Mouse (Mus musculus) MEL (cell line): ENCODE measurements at regions not wholly inside any gene's neighbourhood (a gene's known extent, or its start where the extent isn't known, plus 50 kb on each side); places are given as distances from the start of the nearest gene placed in this dataset.

ENCODE experiments used
- EP300 ChIP-seq, 2 experiments: IDR thresholded peaks; 2 replicates each; pipeline ENCODE4 v1.6.1; 2011; ENCODE audit warnings: improper control_type of control experiment in 2 of 2, low read length in 2 of 2, low read depth in 1 of 2, mild to moderate bottlenecking in 1 of 2
- GATA1 ChIP-seq: IDR thresholded peaks from 2 replicates; pipeline ENCODE4 v1.6.1; 2011; ENCODE audit warnings: low read depth, low read length, improper control_type of control experiment
- HCFC1 ChIP-seq: IDR thresholded peaks from 2 replicates; pipeline ENCODE4 v1.6.1; 2012; ENCODE audit warnings: low read depth, mild to moderate bottlenecking, inconsistent platforms, low read length, improper control_type of control experiment, moderate library complexity
- MAX ChIP-seq: IDR thresholded peaks from 2 replicates; pipeline ENCODE4 v1.6.1; 2011; ENCODE audit warnings: low read length, improper control_type of control experiment
- POLR2A ChIP-seq, 2 experiments: IDR thresholded peaks; 2 replicates each; pipeline ENCODE4 v1.6.1; 2011 to 2012; ENCODE audit warnings: low read length in 2 of 2, mild to moderate bottlenecking in 2 of 2, control low read depth in 1 of 2, improper control_type of control experiment in 1 of 2, low read depth in 1 of 2, moderate library complexity in 1 of 2; ENCODE audit not compliant: control insufficient read depth in 1 of 2, insufficient read depth in 1 of 2, poor library complexity in 1 of 2
- TAL1 ChIP-seq: IDR thresholded peaks from 2 replicates; pipeline ENCODE4 v1.6.1; 2012; ENCODE audit warnings: mild to moderate bottlenecking, inconsistent platforms, low read length, moderate library complexity, mixed read lengths
- TCF12 ChIP-seq: IDR thresholded peaks from 2 replicates; pipeline ENCODE4 v1.6.1; 2014; ENCODE audit warnings: low read depth, mild to moderate bottlenecking, inconsistent platforms, low read length, improper control_type of control experiment, moderate library complexity
- USF2 ChIP-seq, 2 experiments: IDR thresholded peaks; 2 replicates each; pipeline ENCODE4 v1.6.1; 2011 to 2012; ENCODE audit warnings: improper control_type of control experiment in 2 of 2, low read length in 2 of 2, borderline replicate concordance in 1 of 2, inconsistent platforms in 1 of 2, low read depth in 1 of 2, mild to moderate bottlenecking in 1 of 2; ENCODE audit not compliant: insufficient read depth in 1 of 2

- TF ChIP-seq GATA1 (no peak), USF2 (IDR thresholded peaks at IDR 0.05; ENCODE audit: borderline replicate concordance in 1 of 2, insufficient read depth in 1 of 2, low read depth in 1 of 2, low read length in 2 of 2) (no peak), TAL1 (no peak), POLR2A (IDR thresholded peaks at IDR 0.05; ENCODE audit: control insufficient read depth in 1 of 2, insufficient read depth in 1 of 2, low read depth in 1 of 2, low read length in 2 of 2, poor library complexity in 1 of 2) (no peak), EP300 (IDR thresholded peaks at IDR 0.05; ENCODE audit: low read depth in 1 of 2, low read length in 2 of 2) (no peak), TCF12 (no peak), HCFC1 (no peak), MAX (no peak)
Observed at GRCm38 (mm10) chr1:61321513-61322145, 317.0 kb upstream of the Pard3b start.
